Mouse (Mus musculus): ENCODE measurements at regions not wholly inside any gene's neighbourhood (a gene's known extent, or its start where the extent isn't known, plus 50 kb on each side); places are given as distances from the start of the nearest gene placed in this dataset.

GRCm38 (mm10) chr12:90469754-90470153, 268.5 kb downstream of the Dio2 start:
- DNase-seq (ENCODE audit: low read depth, low spot score): no peak

GRCm38 (mm10) chr12:90460121-90460520, 278.1 kb downstream of the Dio2 start:
- peak; percentile 2 for DNase-seq (ENCODE audit: low read depth, low spot score)

GRCm38 (mm10) chr12:90440672-90441071, 297.6 kb downstream of the Dio2 start:
- no peak for DNase-seq (ENCODE audit: low read depth, low spot score)

- DNase-seq (ENCODE audit: low read depth, low spot score): no peak
Observed at GRCm38 (mm10) chr12:90425276-90426063, 312.8 kb downstream of the Dio2 start.

GRCm38 (mm10) chr12:90417590-90418221, 320.5 kb downstream of the Dio2 start:
- no peak for DNase-seq (ENCODE audit: low read depth, low spot score)

- DNase-seq (ENCODE audit: low read depth, low spot score): no peak
Observed at GRCm38 (mm10) chr12:90408716-90409115, 329.5 kb downstream of the Dio2 start.

GRCm38 (mm10) chr12:90398564-90398963, 339.7 kb downstream of the Dio2 start:
- peak; percentile 32 for DNase-seq (ENCODE audit: low read depth, low spot score)

Data from 3T3-L1 (cell line).